Mouse (Mus musculus) heart, adult 2 months (tissue): ENCODE results near the gene Ank3. TPM values are rescaled to one million over a fixed set of nuclear protein-coding genes. Genes with fewer than 3 reads are reported as not detected.
A peak's percentile ranks its signal among the peaks of the same experiment; 100 is the strongest.

ENCODE experiments used
- DNase-seq, 2 experiments: peaks; one replicate each; pipeline ENCODE4 v3.0.0; 2021
- H3K27ac ChIP-seq: fragments of 200-600 bp; 2 replicates; pipeline ENCODE4 v1.8.1; 2022
- H3K27me3 ChIP-seq: fragments of 200-500 bp; 2 replicates; pipeline ENCODE4 v1.6.1; 2012; ENCODE audit warnings: mild to moderate bottlenecking, low read length, inconsistent platforms, mixed read lengths; ENCODE audit not compliant: control insufficient read depth, insufficient read depth
- H3K36me3 ChIP-seq: fragments of 200-500 bp; 2 replicates; pipeline ENCODE4 v1.6.1; 2012; ENCODE audit warnings: low read length, inconsistent platforms; ENCODE audit not compliant: control insufficient read depth, insufficient read depth
- H3K4me1 ChIP-seq: fragments of 200-500 bp; 2 replicates; pipeline ENCODE4 v1.6.1; 2011; ENCODE audit warnings: low read length; ENCODE audit not compliant: control insufficient read depth, insufficient read depth
- H3K4me3 ChIP-seq: fragments of 200-600 bp; 2 replicates; pipeline ENCODE4 v1.8.1; 2022
- H3K79me2 ChIP-seq: fragments of 200-500 bp; replicated peaks from 2 replicates; pipeline ENCODE4 v1.6.1; 2012; ENCODE audit warnings: mild to moderate bottlenecking, inconsistent platforms, low read length, moderate library complexity, mixed read lengths; ENCODE audit not compliant: control insufficient read depth, insufficient read depth
- H3K9ac ChIP-seq: fragments of 200-500 bp; 2 replicates; pipeline ENCODE4 v1.6.1; 2012; ENCODE audit warnings: low read depth, mild to moderate bottlenecking, control low read depth, inconsistent platforms, low read length, mixed read lengths
- CTCF ChIP-seq: fragments of 200-600 bp; IDR thresholded peaks from 2 replicates; pipeline ENCODE4 v1.8.1; 2022; ENCODE audit warnings: antibody characterized with exemption, mild to moderate bottlenecking, moderate library complexity
- EP300 ChIP-seq: fragments of 200-500 bp; IDR thresholded peaks from 2 replicates; pipeline ENCODE4 v1.6.1; 2011; ENCODE audit warnings: low read depth, low read length, control low read depth; ENCODE audit not compliant: insufficient read depth
- POLR2A ChIP-seq: fragments of 200-500 bp; IDR thresholded peaks from 2 replicates; pipeline ENCODE4 v1.6.1; 2011; ENCODE audit warnings: mild to moderate bottlenecking, low read depth, low read length, control low read depth; ENCODE audit not compliant: insufficient read depth
- WGBS: fragments of 180-500 bp; shearing (Covaris S2); methylation state at CpG from one replicate; pipeline ENCODE4 v1.1.7; 2018; 5-methylcytosine and 5-hydroxymethylcytosine counted together
- intact Hi-C: fragments of 180-260 bp; cut with DNase I; formaldehyde crosslinking; loops from one replicate; pipeline ENCODE4 v1.15.1; 2025
- polyA plus RNA-seq: library from polyadenylated mRNA; depleted of rRNA; stranded (reverse); fragments of >200 nt; gene quantifications from 2 replicates; pipeline ENCODE4 v1.2.3, GENCODE M21; 2012
- total RNA-seq, 2 experiments: library from RNA; stranded (reverse); gene quantifications; 2 replicates each; pipeline ENCODE4 v1.2.3; 2021

Gene Ank3
- total and polyA plus RNA-seq, 3 experiments: 16.8 to 80.3 (median 64.6) TPM

- no peak overlapping the region for H3K4me3 ChIP-seq
- H3K4me1 ChIP-seq: peaks cover 5% of the 10 kb centered on the region; the same call in 1 of the 2 replicates
- H3K79me2 ChIP-seq: no peaks in the 10 kb centered on the region
- no peak overlapping the region for H3K9ac ChIP-seq
- H3K27ac ChIP-seq: no peak overlapping the region
- no peaks in the 10 kb centered on the region for H3K36me3 ChIP-seq
- no peaks in the 10 kb centered on the region for H3K27me3 ChIP-seq
- DNase-seq: no peak
- TF ChIP-seq EP300 (no peak), POLR2A (no peak), CTCF (no peak)
- WGBS: 88% methylated on average over 3 of the region's 3 CpGs
- intact Hi-C loops: no loop called here
Measured at GRCm38 (mm10) chr10:69915566-69915965, 517.0 kb downstream of the Ank3 start.

- no peak overlapping the region for H3K4me3 ChIP-seq
- intact Hi-C loops: no loop called here
- H3K27ac ChIP-seq: peak overlapping the region; percentile 43; the same call in 1 of the 2 replicates
- H3K4me1 ChIP-seq: peaks cover 5% of the 10 kb centered on the region; the same call in 1 of the 2 replicates
- TF ChIP-seq CTCF: no peak
- TF ChIP-seq EP300: no peak
- TF ChIP-seq POLR2A: no peak
- no peak for DNase-seq
- H3K27me3 ChIP-seq: no peaks in the 10 kb centered on the region
- WGBS: 70% methylated on average over 4 of the region's 4 CpGs
- no peaks in the 10 kb centered on the region for H3K36me3 ChIP-seq
- no peaks in the 10 kb centered on the region for H3K79me2 ChIP-seq
- H3K9ac ChIP-seq: no peak overlapping the region
Measured at GRCm38 (mm10) chr10:69916205-69916604, 517.6 kb downstream of the Ank3 start.

- Histone ChIP-seq H3K36me3 (no peaks in the 10 kb centered on the region), H3K27me3 (no peaks in the 10 kb centered on the region), H3K27ac (peak overlapping the region; percentile 43; the same call in 1 of the 2 replicates), H3K4me3 (no peak overlapping the region), H3K4me1 (peaks cover 5% of the 10 kb centered on the region; the same call in 1 of the 2 replicates), H3K9ac (no peak overlapping the region), H3K79me2 (no peaks in the 10 kb centered on the region)
- WGBS: 33% methylated on average over 10 of the region's 10 CpGs
- peak; percentile 35 to 45 for DNase-seq
- intact Hi-C loops: no loop called here
- TF ChIP-seq EP300: no peak
- TF ChIP-seq CTCF: no peak
- TF ChIP-seq POLR2A: no peak
Measured at GRCm38 (mm10) chr10:69916689-69917435, 518.3 kb downstream of the Ank3 start.

- 85% methylated on average over 5 of the region's 5 CpGs for WGBS
- Histone ChIP-seq H3K79me2 (no peaks in the 10 kb centered on the region), H3K4me1 (peaks cover 5% of the 10 kb centered on the region; the same call in 1 of the 2 replicates), H3K27me3 (no peaks in the 10 kb centered on the region), H3K9ac (no peak overlapping the region), H3K36me3 (no peaks in the 10 kb centered on the region), H3K27ac (no peak overlapping the region), H3K4me3 (no peak overlapping the region)
- no peak for DNase-seq
- TF ChIP-seq POLR2A (no peak), CTCF (no peak), EP300 (no peak)
- intact Hi-C loops: no loop called here
Measured at GRCm38 (mm10) chr10:69917711-69918110, 519.1 kb downstream of the Ank3 start.

GRCm38 (mm10) chr10:69918461-69919151 is 520.0 kb downstream of the Ank3 start:
- no peak for DNase-seq
- no peak for TF ChIP-seq POLR2A
- no peak for TF ChIP-seq CTCF
- TF ChIP-seq EP300: no peak
- H3K79me2 ChIP-seq: no peaks in the 10 kb centered on the region
- H3K27me3 ChIP-seq: no peaks in the 10 kb centered on the region
- no peak overlapping the region for H3K4me3 ChIP-seq
- H3K27ac ChIP-seq: no peak overlapping the region
- WGBS: 97% methylated on average over 6 of the region's 6 CpGs
- no peaks in the 10 kb centered on the region for H3K36me3 ChIP-seq
- intact Hi-C loops: no loop called here
- peaks cover 5% of the 10 kb centered on the region; the same call in 1 of the 2 replicates for H3K4me1 ChIP-seq
- H3K9ac ChIP-seq: no peak overlapping the region

GRCm38 (mm10) chr10:69919152-69919492 is 520.5 kb downstream of the Ank3 start:
- WGBS: 77% methylated on average over 5 of the region's 5 CpGs
- peaks cover 5% of the 10 kb centered on the region; the same call in 1 of the 2 replicates for H3K4me1 ChIP-seq
- intact Hi-C loops: no loop called here

More at GRCm38 (mm10) chr10:69919152-69919492, 520.5 kb downstream of the Ank3 start:
- H3K79me2 ChIP-seq: no peaks in the 10 kb centered on the region
- no peak overlapping the region for H3K9ac ChIP-seq
- no peaks in the 10 kb centered on the region for H3K36me3 ChIP-seq
- no peaks in the 10 kb centered on the region for H3K27me3 ChIP-seq
- no peak overlapping the region for H3K4me3 ChIP-seq
- TF ChIP-seq CTCF: no peak
- no peak for TF ChIP-seq POLR2A
- TF ChIP-seq EP300: no peak
- H3K27ac ChIP-seq: no peak overlapping the region
- no peak for DNase-seq
